Mouse (Mus musculus): Measurements from ENCODE around the gene Slc38a6.
A peak's percentile ranks its signal among the peaks of the same experiment; 100 is the strongest.

Gene Slc38a6

DNA sequence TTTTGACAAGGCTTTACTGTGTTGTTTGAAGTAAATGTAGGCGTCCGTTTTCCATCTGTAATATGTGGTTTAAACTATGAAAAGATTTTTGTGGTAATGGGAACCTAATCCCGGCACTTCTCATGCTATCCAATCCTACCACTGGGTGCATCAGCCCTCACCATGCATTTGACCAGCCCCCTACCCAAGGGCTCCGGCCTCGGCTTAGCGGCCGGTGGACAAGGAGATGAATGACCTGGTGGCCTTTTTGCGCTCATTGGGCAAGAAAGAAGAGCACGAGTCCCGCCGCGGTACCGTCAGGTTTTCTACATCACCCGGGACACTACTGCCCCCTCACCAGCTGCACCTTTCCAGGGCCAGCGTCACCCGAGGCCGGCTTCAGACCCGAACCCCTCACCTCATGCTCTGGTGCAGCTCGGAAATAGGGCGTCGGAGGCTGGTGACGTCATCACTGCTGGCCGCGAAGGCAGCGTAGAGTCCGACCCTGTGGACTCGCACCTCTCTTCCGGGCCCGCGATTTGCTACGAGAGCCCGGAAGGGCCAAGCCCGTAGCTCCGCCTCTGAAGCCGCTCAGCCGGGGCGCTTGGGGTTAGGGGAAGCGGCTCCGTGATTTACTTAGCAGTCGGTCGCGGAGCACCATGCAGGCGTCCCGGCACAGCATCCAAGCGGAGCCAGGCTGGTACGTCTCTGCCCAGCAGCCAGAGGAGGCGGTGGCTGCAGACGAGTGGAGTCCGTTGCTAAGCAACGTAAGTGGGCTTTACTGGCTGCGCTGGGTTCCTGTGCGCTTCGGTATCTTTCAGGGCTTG is at the start of gene Slc38a6, which contains the start of gene Trmt5:
Slc38a6 (plus strand) TSS at position 493 of the 806 bp plus-strand sequence.
Trmt5 (minus strand) TSS at position 424 of the 806 bp plus-strand sequence.
- DNase-seq (ENCODE audit: low read depth, low spot score) = peak; percentile 94

DNA sequence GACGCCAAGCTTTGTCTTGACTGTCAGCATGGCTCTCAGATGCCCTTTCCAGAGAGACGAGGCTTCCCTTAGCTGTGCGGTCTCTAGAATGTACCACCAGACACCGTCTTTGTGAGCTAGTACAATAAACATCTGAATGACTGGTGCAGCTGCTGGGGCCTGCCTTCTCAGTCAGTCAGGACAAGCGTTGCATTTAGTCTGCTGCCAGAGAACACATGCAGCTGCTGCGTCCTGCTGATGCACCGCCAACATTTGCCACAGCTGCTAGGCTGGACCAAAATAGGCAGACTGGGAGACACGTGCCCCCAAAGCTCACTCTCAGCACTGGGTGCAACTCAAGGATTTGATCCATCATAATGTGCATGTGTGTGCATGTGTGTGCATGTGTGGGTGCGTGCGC is 44.6 kb upstream of the Slc38a6 start:
- no peak for DNase-seq (ENCODE audit: low read depth, low spot score)

DNA sequence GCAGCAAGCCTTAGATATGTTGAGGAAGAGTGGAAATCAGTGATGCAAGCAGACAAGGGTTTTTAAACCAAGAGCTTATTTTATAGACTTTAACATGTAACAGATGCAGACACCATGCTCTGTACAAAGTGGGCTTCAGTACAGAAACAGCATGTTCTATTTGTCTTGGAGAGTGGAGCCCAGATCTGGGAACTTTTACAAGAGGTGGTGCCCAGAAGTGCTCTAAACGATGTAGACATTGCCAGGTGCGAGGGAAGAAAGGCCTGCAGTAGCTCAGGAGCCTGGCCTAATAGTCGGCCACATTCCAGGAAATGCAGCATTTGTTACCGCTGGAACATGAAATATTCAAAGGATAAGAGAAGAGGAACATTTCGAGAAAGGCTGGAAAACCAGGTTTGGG is 40.9 kb upstream of the Slc38a6 start:
- DNase-seq (ENCODE audit: low read depth, low spot score) = no peak

DNA sequence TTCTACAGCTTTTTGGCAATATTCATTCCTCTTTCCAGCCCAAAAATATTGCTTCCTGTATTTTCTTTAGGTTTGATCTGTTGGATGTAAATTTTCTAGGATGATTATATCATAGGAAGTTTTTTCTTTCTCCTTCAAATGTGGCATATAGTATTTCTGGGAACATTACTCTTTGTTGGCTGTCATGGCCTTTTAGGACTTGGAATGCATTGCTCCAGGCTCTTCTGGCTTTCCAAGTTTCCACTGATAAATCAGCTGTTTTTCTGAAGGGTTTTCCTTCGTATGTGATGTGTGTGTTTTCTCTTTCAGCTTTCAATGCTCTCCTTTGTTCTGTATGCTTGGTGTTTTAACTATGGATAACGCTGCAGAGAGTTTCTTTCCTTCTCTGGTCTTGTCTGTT is 31.6 kb upstream of the Slc38a6 start:
- no peak for DNase-seq (ENCODE audit: low read depth, low spot score)

- no peak for DNase-seq (ENCODE audit: low read depth, low spot score)
Observed at GRCm38 (mm10) chr12:73259269-73259668, 27.3 kb upstream of the Slc38a6 start.

- DNase-seq (ENCODE audit: low read depth, low spot score) = no peak
Observed at GRCm38 (mm10) chr12:73260339-73260738, 26.2 kb upstream of the Slc38a6 start.

GRCm38 (mm10) chr12:73265381-73265978 is 21.1 kb upstream of the Slc38a6 start:
- no peak for DNase-seq (ENCODE audit: low read depth, low spot score)

DNA sequence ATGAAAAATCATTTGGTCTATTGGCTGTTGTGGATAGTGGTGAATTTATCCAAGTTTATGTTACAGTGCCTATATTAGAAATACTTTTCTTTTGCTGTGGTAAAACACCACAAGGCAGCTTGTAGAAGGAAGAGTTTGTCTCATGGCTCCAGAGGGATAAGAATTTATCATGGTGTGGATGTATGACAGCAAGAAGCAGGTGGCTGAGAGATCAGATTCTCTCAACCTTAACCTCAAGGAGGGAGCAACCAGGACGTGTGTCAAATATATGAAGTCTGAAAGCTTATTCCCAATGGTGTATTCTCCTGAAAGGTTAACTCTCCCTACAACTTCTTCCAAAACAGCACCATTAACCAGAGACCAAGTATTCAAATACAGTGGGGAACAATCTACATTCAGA is 20.0 kb upstream of the Slc38a6 start:
- no peak for DNase-seq (ENCODE audit: low read depth, low spot score)

DNA sequence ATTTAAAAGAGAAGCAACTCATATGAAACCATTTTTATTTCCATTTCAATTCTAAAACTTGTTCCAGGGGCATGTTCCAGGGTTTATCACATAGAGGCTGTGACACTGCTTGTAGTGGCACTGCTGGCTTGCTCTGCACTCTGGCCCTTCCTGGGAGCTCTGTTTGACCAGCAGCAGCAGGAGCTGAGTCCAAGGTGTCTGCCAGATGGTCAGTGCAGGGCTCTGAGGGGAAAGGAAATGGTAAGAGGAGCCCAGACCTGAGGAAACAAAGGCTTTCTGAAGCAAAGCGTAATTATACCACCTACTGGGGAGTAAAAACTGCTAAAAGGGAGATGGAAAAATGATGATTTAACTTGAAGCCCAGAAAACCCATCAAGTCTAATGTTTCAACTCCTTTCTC is 18.1 kb upstream of the Slc38a6 start:
- no peak for DNase-seq (ENCODE audit: low read depth, low spot score)

DNA sequence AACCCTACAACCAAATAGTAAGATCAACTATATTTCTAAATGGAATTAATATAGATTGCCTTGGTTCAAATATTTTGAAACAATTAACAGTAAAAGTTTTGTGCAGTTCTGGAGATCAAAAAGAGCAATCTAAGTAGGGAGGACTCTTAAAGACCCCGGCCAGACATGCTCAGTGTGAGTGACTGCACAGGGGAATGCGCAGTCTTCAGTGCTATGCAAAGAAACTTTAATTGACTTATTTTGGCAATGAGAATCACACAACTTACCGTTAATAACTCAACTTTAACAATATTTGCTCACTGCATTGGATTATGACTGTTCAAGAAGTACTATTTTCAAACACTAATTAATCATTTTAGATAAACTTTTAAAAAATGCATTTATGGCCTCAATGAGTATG is 17.0 kb upstream of the Slc38a6 start:
- no peak for DNase-seq (ENCODE audit: low read depth, low spot score)

DNA sequence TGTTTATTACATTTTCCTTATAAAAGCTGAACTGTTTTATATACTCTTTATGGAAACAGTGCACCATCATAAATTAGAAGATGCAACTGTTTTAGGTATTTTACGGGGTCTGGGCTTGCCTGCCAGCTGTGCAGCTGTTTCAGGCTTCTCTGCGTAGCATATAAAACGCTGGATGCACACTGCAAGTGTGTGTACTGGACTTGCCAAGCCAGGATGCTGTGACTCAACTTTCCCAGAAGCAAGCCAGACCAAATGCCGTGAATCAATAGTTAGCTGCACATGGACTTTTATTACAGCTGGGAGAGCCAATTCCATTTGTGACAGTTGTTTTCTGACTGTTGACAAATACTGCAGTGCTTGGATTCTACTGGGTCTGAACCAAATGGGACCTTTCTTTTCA is 16.6 kb upstream of the Slc38a6 start:
- no peak for DNase-seq (ENCODE audit: low read depth, low spot score)

GRCm38 (mm10) chr12:73274921-73275320 is 11.7 kb upstream of the Slc38a6 start:
- no peak for DNase-seq (ENCODE audit: low read depth, low spot score)

DNA sequence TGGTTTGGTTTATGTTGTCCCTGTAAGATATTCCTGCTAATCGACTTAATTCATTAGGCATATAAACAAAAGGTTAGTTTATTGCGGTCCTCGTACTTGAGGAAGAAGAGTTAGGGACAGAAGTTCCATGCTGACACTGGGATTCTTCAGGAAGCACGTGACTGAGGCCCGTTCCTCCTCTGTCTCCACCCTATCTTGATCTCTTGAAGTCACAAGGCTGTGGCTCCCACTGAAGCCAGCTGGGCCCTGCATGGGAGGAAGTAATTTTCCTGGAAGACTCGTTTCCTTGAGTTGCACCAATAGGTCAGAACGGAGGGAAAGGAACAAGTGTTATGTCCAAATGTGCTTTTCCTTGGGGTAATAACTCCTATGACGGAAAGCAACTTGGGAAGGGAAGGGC is 1.0 kb downstream of the Slc38a6 start:
- DNase-seq (ENCODE audit: low read depth, low spot score) = no peak

DNA sequence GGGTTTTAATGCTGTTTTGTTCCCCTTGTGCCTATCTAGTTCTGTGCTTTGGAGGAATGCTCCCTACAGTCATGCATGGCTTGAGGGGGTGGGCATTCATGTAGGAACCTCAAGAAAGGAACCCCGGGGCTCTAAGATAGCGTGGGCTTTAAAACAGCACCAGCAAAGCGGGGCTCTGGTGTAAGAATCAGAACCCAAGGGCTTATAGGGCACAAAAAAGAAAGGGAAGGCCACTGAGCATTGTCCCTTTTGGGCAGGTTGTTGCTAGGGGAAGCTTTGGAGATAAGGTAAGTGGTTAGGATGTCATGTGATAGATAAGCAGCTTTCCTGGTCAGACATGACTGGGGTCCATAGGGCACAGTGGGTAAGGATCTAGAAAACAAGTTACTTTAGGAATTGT is 2.0 kb downstream of the Slc38a6 start:
- no peak for DNase-seq (ENCODE audit: low read depth, low spot score)

GRCm38 (mm10) chr12:73294884-73295283 is 8.3 kb downstream of the Slc38a6 start:
- DNase-seq (ENCODE audit: low read depth, low spot score) = no peak

DNA sequence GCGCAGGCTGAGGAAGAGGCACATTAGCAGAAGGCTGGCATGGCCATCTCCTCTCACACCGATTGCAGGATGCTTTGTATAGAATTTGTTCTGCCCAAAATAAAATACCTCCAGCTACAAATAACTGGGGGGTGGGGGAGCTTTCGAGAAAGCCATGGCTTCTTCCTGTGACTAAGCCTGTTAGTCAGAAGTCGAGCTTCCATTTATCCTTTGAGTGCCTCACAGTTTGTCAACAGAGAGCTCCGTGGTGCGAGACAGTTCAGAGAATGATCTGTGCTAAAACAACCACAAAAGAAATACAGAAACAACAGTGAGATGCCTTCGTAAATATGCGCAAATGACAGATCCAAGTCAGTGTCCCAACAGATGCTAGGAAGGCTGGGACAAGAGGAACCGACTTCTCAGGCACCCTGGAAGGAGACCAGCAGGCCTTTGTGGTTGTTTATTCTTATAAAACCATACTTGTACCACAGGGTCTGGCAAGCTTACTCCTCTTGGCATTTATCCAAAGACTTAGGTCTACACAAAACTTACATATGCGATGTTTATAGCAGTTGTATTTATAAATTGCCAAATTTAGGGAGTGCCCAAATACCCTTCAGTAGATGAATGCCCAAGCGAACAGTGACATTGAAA is 9.0 kb downstream of the Slc38a6 start:
- no peak for DNase-seq (ENCODE audit: low read depth, low spot score)

DNA sequence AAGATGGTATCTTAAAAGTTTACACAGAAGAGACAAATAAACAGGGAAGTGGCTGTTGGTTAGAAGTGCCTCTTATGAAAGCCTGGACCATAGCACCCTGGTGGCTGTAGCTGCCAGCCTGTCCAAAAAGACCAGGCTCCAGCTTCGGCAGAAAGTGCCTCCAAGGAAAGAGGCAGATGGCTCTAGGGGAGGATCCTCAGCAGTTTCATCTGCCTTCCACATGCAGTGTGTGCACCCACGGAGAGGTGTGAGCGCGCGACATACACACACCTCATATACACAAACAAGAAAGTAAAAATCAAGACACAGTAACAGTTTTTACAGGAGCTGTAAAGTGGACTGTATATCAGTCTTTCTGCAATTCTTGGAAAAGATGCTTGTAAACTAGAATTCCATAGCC is 12.0 kb downstream of the Slc38a6 start:
- no peak for DNase-seq (ENCODE audit: low read depth, low spot score)

DNA sequence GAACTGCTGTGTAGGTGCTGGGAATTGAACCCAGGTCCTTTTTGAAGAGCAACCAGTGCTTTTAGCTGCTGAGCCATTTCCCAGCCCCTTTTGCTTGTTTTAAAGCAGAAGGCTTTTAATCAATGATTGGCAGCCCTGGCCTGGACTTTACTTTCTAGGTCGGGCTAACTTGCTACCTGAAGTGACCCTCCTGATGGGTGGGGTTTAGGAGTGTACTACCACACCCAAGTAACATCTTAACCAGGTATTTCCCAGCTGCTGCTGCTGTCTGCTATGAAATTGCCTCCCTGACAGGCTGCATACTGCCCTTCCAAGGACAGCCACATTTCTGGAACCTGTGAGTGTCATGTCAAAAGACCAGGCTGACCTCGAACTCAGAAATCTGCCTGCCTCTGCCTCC is 14.0 kb downstream of the Slc38a6 start:
- DNase-seq (ENCODE audit: low read depth, low spot score) = no peak

DNA sequence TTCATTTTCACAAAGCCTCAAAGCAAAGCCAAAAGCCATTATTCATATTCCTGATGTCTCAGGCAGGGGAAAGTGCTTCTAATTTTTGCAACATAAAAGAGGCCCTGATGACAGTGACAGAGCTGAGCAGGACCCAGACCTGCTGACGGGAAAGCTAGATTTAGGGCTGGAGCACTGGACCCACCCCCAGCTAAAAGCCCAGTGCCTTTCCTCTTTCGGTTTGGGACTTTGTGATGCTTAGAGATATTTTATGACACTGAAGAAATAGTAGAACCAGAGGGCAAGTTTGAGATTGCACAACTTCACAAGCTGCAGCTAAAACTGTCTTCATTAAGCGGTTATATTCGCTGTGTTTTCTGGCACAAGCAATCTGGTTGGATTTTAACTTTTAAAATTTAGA is 18.1 kb downstream of the Slc38a6 start:
- DNase-seq (ENCODE audit: low read depth, low spot score) = no peak

DNA sequence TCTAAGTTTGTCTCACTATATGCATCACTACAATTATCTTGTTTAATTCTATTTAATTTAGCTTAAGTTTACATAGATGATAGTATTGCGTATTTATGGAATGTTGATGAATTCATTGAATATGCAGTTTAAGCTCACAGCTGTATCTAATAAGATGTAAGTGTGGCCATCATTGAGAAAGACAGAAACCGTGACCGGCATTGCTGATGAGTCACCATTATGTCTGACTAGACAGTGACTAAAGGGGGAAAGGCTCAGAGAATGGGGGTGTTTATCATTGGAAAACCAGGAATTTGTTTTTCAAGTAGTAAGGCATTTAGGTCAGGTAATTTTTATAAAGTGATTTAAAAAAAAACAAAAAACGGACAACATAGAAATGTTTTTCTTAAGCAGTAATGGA is 21.2 kb downstream of the Slc38a6 start:
- DNase-seq (ENCODE audit: low read depth, low spot score) = no peak

- no peak for DNase-seq (ENCODE audit: low read depth, low spot score)
Observed at GRCm38 (mm10) chr12:73308711-73309110, 22.1 kb downstream of the Slc38a6 start.

DNA sequence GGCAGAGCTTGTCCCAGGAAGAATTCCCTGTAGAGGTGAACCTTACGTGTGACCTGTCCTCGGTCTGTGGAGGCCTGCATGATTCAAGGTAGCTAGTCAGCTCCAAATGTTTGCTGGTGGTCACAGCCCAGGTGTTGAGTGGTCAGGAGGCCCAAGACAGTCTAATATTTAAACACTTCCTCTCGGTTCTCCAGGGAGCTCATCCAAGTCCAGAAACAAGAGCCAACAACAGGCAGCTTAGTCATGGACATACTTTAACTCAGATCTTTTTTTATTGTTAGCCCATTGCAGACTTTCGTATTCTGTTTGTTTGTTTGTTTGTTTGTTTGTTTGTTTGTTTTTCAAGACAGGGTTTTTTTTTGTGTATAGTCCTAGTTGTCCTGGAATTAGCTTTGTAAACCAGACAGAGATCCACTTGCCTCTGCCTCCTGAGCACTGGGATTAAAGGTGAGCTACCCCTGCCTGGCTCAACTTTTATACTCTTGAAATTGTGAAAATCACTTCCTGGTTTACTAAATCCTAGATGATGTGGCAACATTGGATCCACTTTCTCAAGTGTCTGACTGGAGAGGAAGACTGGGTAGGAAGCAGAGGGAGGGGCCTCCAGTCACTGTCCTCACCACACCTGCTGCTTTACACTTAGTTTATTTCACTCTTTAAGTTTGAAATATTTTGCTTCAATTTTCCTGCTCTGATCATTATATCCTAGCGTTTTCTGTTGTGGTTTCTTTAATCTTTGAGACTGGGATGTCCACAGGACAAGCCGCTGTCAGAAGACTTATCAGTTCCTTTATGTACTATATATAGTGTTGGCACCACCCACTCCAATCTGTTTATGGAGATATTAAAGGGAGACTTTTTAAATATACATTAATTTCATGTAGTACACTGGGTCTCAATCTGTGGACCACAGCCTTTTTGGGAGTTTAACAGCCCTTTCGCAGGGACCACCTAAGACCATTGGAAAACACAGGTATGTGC is 31.4 kb downstream of the Slc38a6 start:
- no peak for DNase-seq (ENCODE audit: low read depth, low spot score)
